Mouse (Mus musculus) small intestine, adult 2 months (tissue): ENCODE data around the gene Zfp607b.

Experiments used
- CTCF ChIP-seq: fragments of 200-500 bp; IDR thresholded peaks from 2 replicates; pipeline ENCODE4 v1.5.1; 2012; ENCODE audit warnings: low read depth, mild to moderate bottlenecking, control low read depth, inconsistent platforms, low read length, moderate library complexity, mixed read lengths; ENCODE audit not compliant: insufficient replicate concordance, insufficient read length; ENCODE audit errors: extremely low read depth
- POLR2A ChIP-seq: fragments of 200-500 bp; IDR thresholded peaks from 2 replicates; pipeline ENCODE4 v1.6.1; 2012; ENCODE audit warnings: low read depth, mild to moderate bottlenecking, control low read depth, inconsistent platforms, low read length, moderate library complexity

GRCm38 (mm10) chr7:27674522-27675221, 14.5 kb upstream of the Zfp607b start, which contains the start of gene Map3k10:
- TF ChIP-seq CTCF (no peak), POLR2A (no peak)
